Mouse (Mus musculus) limb, embryonic 15.5 days (tissue): Measurements from ENCODE around the gene Chtop. TPM values are rescaled to one million over a fixed set of nuclear protein-coding genes. Genes with fewer than 3 reads are reported as not detected.

Source experiments
- ATAC-seq: fragments of 200-750 bp; cut with Nextera tagmentation; 2 replicates; pipeline ENCODE4 v1.8.0; 2017; ENCODE audit warnings: low read depth, moderate TSS enrichment; ENCODE audit not compliant: insufficient number of reproducible peaks, low FRiP score, low TSS enrichment
- H3K27ac ChIP-seq: fragments of 300-500 bp; sonication (generic); 2 replicates; pipeline ENCODE4 v1.5.1; 2015; ENCODE audit warnings: moderate library complexity, mild to moderate bottlenecking, inconsistent platforms
- H3K27me3 ChIP-seq: fragments of 300-500 bp; sonication (generic); 2 replicates; pipeline ENCODE4 v1.6.1; 2015; ENCODE audit warnings: inconsistent platforms
- H3K36me3 ChIP-seq: fragments of 300-500 bp; sonication (generic); 2 replicates; pipeline ENCODE4 v1.6.1; 2015; ENCODE audit warnings: inconsistent platforms
- H3K4me1 ChIP-seq: fragments of 300-500 bp; sonication (generic); 2 replicates; pipeline ENCODE4 v1.6.1; 2015; ENCODE audit warnings: inconsistent platforms
- H3K4me2 ChIP-seq: fragments of 300-500 bp; sonication (generic); 2 replicates; pipeline ENCODE4 v1.6.1; 2015; ENCODE audit warnings: mild to moderate bottlenecking, inconsistent platforms
- H3K4me3 ChIP-seq: fragments of 300-500 bp; sonication (generic); 2 replicates; pipeline ENCODE4 v1.5.1; 2015; ENCODE audit warnings: mild to moderate bottlenecking, inconsistent platforms
- H3K9ac ChIP-seq: fragments of 300-500 bp; sonication (generic); 2 replicates; pipeline ENCODE4 v1.6.1; 2015; ENCODE audit warnings: inconsistent platforms
- H3K9me3 ChIP-seq: fragments of 300-500 bp; sonication (generic); 2 replicates; pipeline ENCODE4 v1.6.1; 2016; ENCODE audit warnings: inconsistent platforms
- WGBS: fragments of 180-500 bp; shearing (Covaris S2); methylation state at CpG from one replicate; pipeline ENCODE4 v1.1.7; 2015; 5-methylcytosine and 5-hydroxymethylcytosine counted together
- polyA plus RNA-seq: library from polyadenylated mRNA; unstranded; fragments of >200 nt; fragmentation: Nextera tagmentation; extraction: Ambion mirVana; gene quantifications from 2 replicates; pipeline ENCODE4 v1.2.1, GENCODE M21; 2015

Chtop gene
- polyA plus RNA-seq, 1 experiment from 2014 or later = 146 TPM

DNA sequence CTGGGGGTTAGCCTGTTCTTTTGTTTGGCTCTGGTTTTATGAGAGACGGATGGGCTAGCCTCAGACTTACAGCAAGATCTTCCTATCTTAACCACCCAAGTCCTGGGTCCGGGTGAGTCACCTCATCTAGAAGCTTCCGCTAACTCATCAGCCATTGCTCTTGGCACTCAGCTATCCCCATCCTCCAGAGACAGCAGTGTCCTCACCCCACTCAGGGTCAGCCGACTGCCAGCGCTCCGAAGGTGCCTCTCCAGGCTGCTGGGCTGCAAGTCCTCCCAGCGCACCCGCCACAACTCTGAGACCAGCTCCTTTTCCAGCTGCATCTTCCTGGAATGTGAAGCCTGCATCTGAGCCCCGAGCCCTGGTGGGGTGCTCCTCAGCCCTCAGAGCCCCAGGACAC is 49.6 kb downstream of the Chtop start:
- H3K27me3 ChIP-seq = peaks cover 34% of the 10 kb centered on the region
- no peak overlapping the region for H3K27ac ChIP-seq
- H3K9me3 ChIP-seq = no peaks in the 10 kb centered on the region
- peaks cover 4% of the 10 kb centered on the region; the same call in 1 of the 2 replicates for H3K4me1 ChIP-seq
- H3K4me2 ChIP-seq = no peak overlapping the region
- ATAC-seq = no peak
- H3K36me3 ChIP-seq = no peaks in the 10 kb centered on the region
- WGBS = 70% methylated on average over 9 of the region's 9 CpGs
- no peak overlapping the region for H3K9ac ChIP-seq
- H3K4me3 ChIP-seq = no peak overlapping the region

DNA sequence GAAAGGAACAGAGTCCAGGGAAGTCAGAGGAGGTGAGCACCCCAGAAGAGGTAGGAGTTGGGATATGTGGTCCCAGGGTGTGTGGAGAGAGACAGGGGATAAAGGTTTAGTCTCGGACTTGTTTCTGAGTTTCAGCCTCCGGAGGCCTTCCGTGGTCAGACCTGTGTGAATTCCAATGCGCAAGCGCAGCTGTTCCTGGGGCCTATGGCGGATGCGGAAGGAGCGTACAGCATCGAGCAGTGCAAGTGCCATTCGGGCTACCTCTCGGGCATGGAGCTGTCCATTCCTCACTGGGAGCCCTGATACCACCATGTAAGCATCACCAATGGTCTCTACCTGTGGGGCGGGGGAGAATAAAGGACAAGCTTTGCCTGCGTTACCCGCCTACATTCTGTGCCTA is 54.4 kb downstream of the Chtop start:
- Histone ChIP-seq H3K9me3 (no peaks in the 10 kb centered on the region), H3K36me3 (no peaks in the 10 kb centered on the region), H3K27ac (no peak overlapping the region), H3K4me1 (no peaks in the 10 kb centered on the region), H3K9ac (no peak overlapping the region), H3K4me3 (no peak overlapping the region), H3K27me3 (no peaks in the 10 kb centered on the region), H3K4me2 (no peak overlapping the region)
- WGBS = 87% methylated on average over 14 of the region's 14 CpGs
- ATAC-seq = no peak

DNA sequence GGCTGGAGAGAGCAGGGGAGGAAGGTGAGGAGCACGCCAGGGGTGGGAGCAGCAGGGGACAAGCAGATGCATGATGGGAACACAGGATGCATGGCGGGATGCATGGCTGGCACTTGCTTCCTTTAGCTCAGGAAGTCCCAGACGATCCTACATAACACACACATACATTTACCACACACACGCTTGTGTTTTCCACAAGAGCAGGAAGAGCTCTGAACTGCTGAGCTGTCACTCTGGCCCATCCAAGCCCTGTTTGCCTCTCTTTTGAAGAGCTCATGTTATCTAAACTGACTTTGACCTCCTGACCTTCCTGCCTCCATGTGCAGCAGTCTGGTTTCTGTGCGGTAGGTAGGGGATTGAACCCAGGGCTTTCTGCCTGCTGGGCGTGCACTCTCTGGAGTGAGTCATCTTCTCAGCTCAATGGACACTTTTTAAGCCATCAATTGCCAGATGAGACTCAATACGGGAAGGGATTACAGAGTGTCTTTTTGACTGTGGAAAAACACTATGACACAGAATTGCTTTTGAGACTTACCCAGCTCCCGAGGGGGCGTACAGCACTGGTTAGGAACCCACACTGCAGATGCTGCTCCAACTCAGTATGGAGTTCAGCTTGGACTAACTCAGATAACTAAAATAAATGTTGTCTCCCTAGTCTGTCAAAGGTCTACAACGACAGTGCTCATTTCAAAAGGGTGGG is 57.8 kb downstream of the Chtop start:
- Histone ChIP-seq H3K27ac (no peak overlapping the region), H3K27me3 (no peaks in the 10 kb centered on the region), H3K4me3 (0 out of 2 replicates have a peak overlapping the region, but pooled peaks have one; percentile 3), H3K4me1 (peaks cover 7% of the 10 kb centered on the region), H3K36me3 (no peaks in the 10 kb centered on the region), H3K9me3 (no peaks in the 10 kb centered on the region), H3K4me2 (no peak overlapping the region), H3K9ac (no peak overlapping the region)
- 57% methylated on average over 10 of the region's 10 CpGs for WGBS
- no peak for ATAC-seq

DNA sequence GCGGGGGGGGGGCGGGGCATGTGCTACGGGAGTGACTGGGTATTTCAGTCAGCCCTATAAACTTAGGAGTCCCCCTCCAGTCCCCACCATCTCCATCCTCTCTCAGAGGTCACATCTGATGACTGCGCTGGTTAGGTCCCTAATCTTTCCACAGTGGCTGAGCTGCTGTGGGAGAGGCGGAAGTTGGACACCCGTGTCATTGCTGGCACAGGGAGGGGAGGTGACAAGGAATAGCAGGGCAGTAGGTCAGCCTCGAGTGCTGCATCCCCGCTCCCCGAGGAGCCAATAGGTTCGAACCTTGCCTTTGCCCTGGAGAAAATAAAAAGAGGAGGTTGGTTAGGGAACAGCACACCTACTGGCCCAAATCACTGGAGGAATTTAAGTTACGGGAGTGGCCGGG is 58.4 kb downstream of the Chtop start:
- 26% methylated on average over 12 of the region's 12 CpGs for WGBS
- H3K9ac ChIP-seq = no peak overlapping the region
- no peaks in the 10 kb centered on the region for H3K9me3 ChIP-seq
- 0 out of 2 replicates have a peak overlapping the region, but pooled peaks have one; percentile 3 for H3K4me3 ChIP-seq
- no peak for ATAC-seq
- H3K36me3 ChIP-seq = no peaks in the 10 kb centered on the region
- H3K4me1 ChIP-seq = peaks cover 12% of the 10 kb centered on the region
- no peak overlapping the region for H3K4me2 ChIP-seq
- no peaks in the 10 kb centered on the region for H3K27me3 ChIP-seq
- no peak overlapping the region for H3K27ac ChIP-seq

Other genes starting within 250 kb of the Chtop start
- gene Dennd4b, start 244.3 kb downstream of the Chtop start, polyA plus RNA-seq = 3.9 and 4.7 TPM in 2 replicates
- gene Gatad2b, start 216.3 kb downstream of the Chtop start, polyA plus RNA-seq = 13.3 and 14.2 TPM in 2 replicates
- gene Slc27a3, start 119.6 kb downstream of the Chtop start, polyA plus RNA-seq = 36.2 and 37.0 TPM in 2 replicates
- 25.6 and 28.0 TPM in 2 replicates for gene Ints3, start 75.9 kb downstream of the Chtop start, polyA plus RNA-seq
- 5.4 and 6.7 TPM in 2 replicates for gene Npr1, start 43.6 kb downstream of the Chtop start, polyA plus RNA-seq
- gene Ilf2, start 33.4 kb downstream of the Chtop start, polyA plus RNA-seq = 171 and 176 TPM in 2 replicates
- 89.9 and 95.4 TPM in 2 replicates for gene Snapin, start 18.5 kb downstream of the Chtop start, polyA plus RNA-seq
- gene S100a1, start 4.9 kb upstream of the Chtop start, polyA plus RNA-seq = 38.7 and 40.1 TPM in 2 replicates
- gene S100a13, start 4.9 kb upstream of the Chtop start, polyA plus RNA-seq = 52.1 and 55.0 TPM in 2 replicates
- gene S100a14, start 17.4 kb upstream of the Chtop start, polyA plus RNA-seq = 171 TPM in 2 replicates
- 426 and 454 TPM in 2 replicates for gene S100a16, start 27.8 kb upstream of the Chtop start, polyA plus RNA-seq
- 1.8 and 2.6 TPM in 2 replicates for gene S100a3, start 51.1 kb upstream of the Chtop start, polyA plus RNA-seq
- not detected in 2 replicates for gene S100a2, start 80.7 kb upstream of the Chtop start, polyA plus RNA-seq
- not detected in 2 replicates for gene Gm42674, start 92.4 kb upstream of the Chtop start, polyA plus RNA-seq
- gene S100a4, start 94.3 kb upstream of the Chtop start, polyA plus RNA-seq = 21.0 and 29.6 TPM in 2 replicates
- gene S100a5, start 99.0 kb upstream of the Chtop start, polyA plus RNA-seq = not detected in 2 replicates
- gene S100a6, start 103.4 kb upstream of the Chtop start, polyA plus RNA-seq = 481 and 553 TPM in 2 replicates
- 8.4 and 9.6 TPM in 2 replicates for gene S100a7a, start 144.5 kb upstream of the Chtop start, polyA plus RNA-seq
- gene S100a8, start 159.5 kb upstream of the Chtop start, polyA plus RNA-seq = 30.5 and 33.3 TPM in 2 replicates
- gene S100a9, start 186.2 kb upstream of the Chtop start, polyA plus RNA-seq = 20.9 and 25.6 TPM in 2 replicates
- gene Pglyrp4, start 217.4 kb upstream of the Chtop start, polyA plus RNA-seq = 1.2 and 1.3 TPM in 2 replicates